Mouse (Mus musculus): ENCODE measurements at regions not wholly inside any gene's neighbourhood (a gene's known extent, or its start where the extent isn't known, plus 50 kb on each side); places are given as distances from the start of the nearest gene placed in this dataset.

DNA sequence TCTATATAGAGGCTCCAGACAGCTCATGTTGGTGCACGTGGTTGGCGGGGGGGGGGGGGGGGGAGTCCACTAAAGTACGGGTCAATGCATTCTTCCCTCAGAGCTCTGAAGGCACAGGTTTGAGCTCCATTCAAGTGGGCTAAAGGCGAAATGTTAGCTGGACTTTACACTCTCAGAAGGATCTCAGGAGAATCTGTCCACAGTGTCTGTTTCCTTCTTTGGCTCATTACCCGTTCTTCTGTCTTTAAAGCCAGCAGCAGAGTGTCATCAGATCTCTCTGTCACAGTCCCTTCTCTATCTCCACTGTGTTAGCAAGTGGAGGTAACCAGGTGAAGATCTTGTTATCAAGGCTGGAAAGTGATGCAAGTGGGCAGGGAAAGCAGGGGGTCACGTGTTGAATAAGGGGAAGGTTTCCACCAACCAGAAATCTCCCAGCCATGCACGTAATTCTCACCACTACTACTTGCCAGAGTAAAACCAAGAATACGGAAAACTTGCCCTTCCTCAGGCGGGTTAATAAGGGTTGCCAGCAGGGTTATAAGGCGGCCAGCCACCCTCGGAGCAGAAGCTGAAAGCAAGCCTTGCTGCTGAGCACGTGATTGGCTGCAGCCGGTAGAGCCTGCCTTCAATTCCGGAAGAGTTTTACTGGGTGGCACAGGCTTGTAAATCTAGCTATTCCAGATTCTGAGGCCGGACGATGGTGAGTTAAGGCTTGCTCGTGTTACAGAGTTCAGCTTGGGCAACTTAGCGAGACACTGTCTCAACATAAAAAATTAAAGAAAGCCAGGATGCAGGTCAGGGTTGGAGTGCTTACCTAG, 70.2 kb upstream of the Acpp start:
- no peak for TF ChIP-seq POLR2A (IDR thresholded peaks at IDR 0.05; ENCODE audit: insufficient read depth, low read depth, low read length)
- no peak for TF ChIP-seq CTCF (IDR thresholded peaks at IDR 0.05)

Measured in heart, adult 2 months (tissue).